Mouse (Mus musculus) olfactory bulb, adult 2 months (tissue): ENCODE measurements around the gene Tbc1d5.

Source experiments
- CTCF ChIP-seq: fragments of 200-500 bp; IDR thresholded peaks from 2 replicates; pipeline ENCODE4 v1.5.1; 2012; ENCODE audit warnings: low read depth, mild to moderate bottlenecking, low read length, moderate library complexity; ENCODE audit not compliant: insufficient read depth
- POLR2A ChIP-seq: fragments of 200-500 bp; IDR thresholded peaks from 2 replicates; pipeline ENCODE4 v1.6.1; 2012; ENCODE audit warnings: mild to moderate bottlenecking, low read depth, low read length, moderate library complexity; ENCODE audit not compliant: insufficient read depth

DNA sequence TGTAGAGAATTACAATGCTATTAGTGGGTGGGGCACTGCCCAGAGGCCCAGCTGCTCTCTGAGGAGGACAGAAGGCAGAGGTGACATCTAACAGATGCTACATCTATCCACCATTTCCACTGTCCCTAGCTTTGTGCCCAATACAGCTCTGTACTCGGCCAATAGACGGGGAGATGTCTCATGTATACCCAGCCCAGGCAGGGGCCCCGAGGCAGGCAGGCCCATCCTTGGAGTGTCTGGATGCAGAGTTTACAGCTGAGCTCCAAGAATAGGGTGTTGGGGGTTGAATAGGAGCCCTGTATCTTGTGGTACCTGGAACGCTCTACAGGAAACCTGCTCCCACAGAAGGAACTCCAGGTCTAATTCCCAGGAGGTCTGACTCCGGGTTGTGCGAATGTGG lies 444.4 kb downstream of the Tbc1d5 start:
- TF ChIP-seq CTCF = no peak
- TF ChIP-seq POLR2A = no peak
